Mouse (Mus musculus) heart, adult 2 months (tissue): ENCODE results near the gene Pvalb. TPM values are rescaled to one million over a fixed set of nuclear protein-coding genes. Genes with fewer than 3 reads are reported as not detected.

Experiments
- DNase-seq, 2 experiments: peaks; one replicate each; pipeline ENCODE4 v3.0.0; 2021
- H3K27ac ChIP-seq: fragments of 200-600 bp; 2 replicates; pipeline ENCODE4 v1.8.1; 2022
- H3K27me3 ChIP-seq: fragments of 200-500 bp; 2 replicates; pipeline ENCODE4 v1.6.1; 2012; ENCODE audit warnings: mild to moderate bottlenecking, low read length, inconsistent platforms, mixed read lengths; ENCODE audit not compliant: control insufficient read depth, insufficient read depth
- H3K36me3 ChIP-seq: fragments of 200-500 bp; 2 replicates; pipeline ENCODE4 v1.6.1; 2012; ENCODE audit warnings: low read length, inconsistent platforms; ENCODE audit not compliant: control insufficient read depth, insufficient read depth
- H3K4me1 ChIP-seq: fragments of 200-500 bp; 2 replicates; pipeline ENCODE4 v1.6.1; 2011; ENCODE audit warnings: low read length; ENCODE audit not compliant: control insufficient read depth, insufficient read depth
- H3K4me3 ChIP-seq: fragments of 200-600 bp; 2 replicates; pipeline ENCODE4 v1.8.1; 2022
- H3K79me2 ChIP-seq: fragments of 200-500 bp; replicated peaks from 2 replicates; pipeline ENCODE4 v1.6.1; 2012; ENCODE audit warnings: mild to moderate bottlenecking, inconsistent platforms, low read length, moderate library complexity, mixed read lengths; ENCODE audit not compliant: control insufficient read depth, insufficient read depth
- H3K9ac ChIP-seq: fragments of 200-500 bp; 2 replicates; pipeline ENCODE4 v1.6.1; 2012; ENCODE audit warnings: low read depth, mild to moderate bottlenecking, control low read depth, inconsistent platforms, low read length, mixed read lengths
- CTCF ChIP-seq: fragments of 200-600 bp; IDR thresholded peaks from 2 replicates; pipeline ENCODE4 v1.8.1; 2022; ENCODE audit warnings: antibody characterized with exemption, mild to moderate bottlenecking, moderate library complexity
- EP300 ChIP-seq: fragments of 200-500 bp; IDR thresholded peaks from 2 replicates; pipeline ENCODE4 v1.6.1; 2011; ENCODE audit warnings: low read depth, low read length, control low read depth; ENCODE audit not compliant: insufficient read depth
- POLR2A ChIP-seq: fragments of 200-500 bp; IDR thresholded peaks from 2 replicates; pipeline ENCODE4 v1.6.1; 2011; ENCODE audit warnings: mild to moderate bottlenecking, low read depth, low read length, control low read depth; ENCODE audit not compliant: insufficient read depth
- WGBS: fragments of 180-500 bp; shearing (Covaris S2); methylation state at CpG from one replicate; pipeline ENCODE4 v1.1.7; 2018; 5-methylcytosine and 5-hydroxymethylcytosine counted together
- intact Hi-C: fragments of 180-260 bp; cut with DNase I; formaldehyde crosslinking; loops from one replicate; pipeline ENCODE4 v1.15.1; 2025
- polyA plus RNA-seq: library from polyadenylated mRNA; depleted of rRNA; stranded (reverse); fragments of >200 nt; gene quantifications from 2 replicates; pipeline ENCODE4 v1.2.3, GENCODE M21; 2012
- total RNA-seq, 2 experiments: library from RNA; stranded (reverse); gene quantifications; 2 replicates each; pipeline ENCODE4 v1.2.3; 2021

Gene Pvalb
- total and polyA plus RNA-seq, 3 experiments: 0.37 to 0.77 (median 0.44) TPM

GRCm38 (mm10) chr15:78234823-78235509 lies 28.8 kb upstream of the Pvalb start:
- H3K27ac ChIP-seq: no peak overlapping the region
- WGBS: 65% methylated on average over 5 of the region's 5 CpGs
- H3K79me2 ChIP-seq: no peaks in the 10 kb centered on the region
- no peak overlapping the region for H3K9ac ChIP-seq
- H3K4me1 ChIP-seq: no peaks in the 10 kb centered on the region
- intact Hi-C loops: loop anchor here (5.0 kb wide), 1 partner anchor 58 kb away; no protein-coding TSS in a partner anchor
- no peak for TF ChIP-seq EP300
- no peak for TF ChIP-seq POLR2A
- TF ChIP-seq CTCF: no peak
- H3K27me3 ChIP-seq: no peaks in the 10 kb centered on the region
- no peak for DNase-seq
- no peaks in the 10 kb centered on the region for H3K36me3 ChIP-seq
- no peak overlapping the region for H3K4me3 ChIP-seq

GRCm38 (mm10) chr15:78231346-78232331 lies 25.4 kb upstream of the Pvalb start:
- 32% methylated on average over 13 of the region's 13 CpGs for WGBS
- no peak overlapping the region for H3K4me3 ChIP-seq

GRCm38 (mm10) chr15:78227816-78228215 lies 21.6 kb upstream of the Pvalb start:
- Histone ChIP-seq H3K4me1 (no peaks in the 10 kb centered on the region), H3K4me3 (no peak overlapping the region), H3K9ac (no peak overlapping the region), H3K27me3 (no peaks in the 10 kb centered on the region), H3K27ac (no peak overlapping the region), H3K36me3 (no peaks in the 10 kb centered on the region), H3K79me2 (no peaks in the 10 kb centered on the region)
- intact Hi-C loops: no loop called here
- no peak for DNase-seq
- no peak for TF ChIP-seq CTCF
- TF ChIP-seq POLR2A: no peak
- 83% methylated on average over 12 of the region's 12 CpGs for WGBS

More at GRCm38 (mm10) chr15:78231346-78232331, 25.4 kb upstream of the Pvalb start:
- DNase-seq: no peak
- no peaks in the 10 kb centered on the region for H3K27me3 ChIP-seq
- H3K27ac ChIP-seq: no peak overlapping the region
- intact Hi-C loops: no loop called here
- H3K9ac ChIP-seq: no peak overlapping the region
- no peaks in the 10 kb centered on the region for H3K4me1 ChIP-seq
- H3K36me3 ChIP-seq: no peaks in the 10 kb centered on the region
- H3K79me2 ChIP-seq: no peaks in the 10 kb centered on the region
- no peak for TF ChIP-seq POLR2A
- TF ChIP-seq CTCF: peak; percentile 19

- intact Hi-C loops: no loop called here
- TF ChIP-seq POLR2A (no peak), CTCF (no peak), EP300 (no peak)
These were observed 9.1 kb upstream of the Pvalb start for GRCm38 (mm10) chr15:78215269-78215668.

GRCm38 (mm10) chr15:78211367-78211766 lies 5.2 kb upstream of the Pvalb start:
- TF ChIP-seq POLR2A (no peak), CTCF (no peak), EP300 (no peak)
- H3K36me3 ChIP-seq: no peaks in the 10 kb centered on the region
- intact Hi-C loops: no loop called here
- no peak for DNase-seq
- H3K27ac ChIP-seq: no peak overlapping the region
- WGBS: 54% methylated on average over 8 of the region's 8 CpGs
- H3K9ac ChIP-seq: no peak overlapping the region
- H3K27me3 ChIP-seq: no peaks in the 10 kb centered on the region; the same call in 1 of the 2 replicates
- no peaks in the 10 kb centered on the region for H3K4me1 ChIP-seq
- H3K4me3 ChIP-seq: no peak overlapping the region
- no peaks in the 10 kb centered on the region for H3K79me2 ChIP-seq

More at GRCm38 (mm10) chr15:78215269-78215668, 9.1 kb upstream of the Pvalb start:
- DNase-seq: no peak
- no peaks in the 10 kb centered on the region for H3K79me2 ChIP-seq
- no peaks in the 10 kb centered on the region for H3K4me1 ChIP-seq
- no peak overlapping the region for H3K4me3 ChIP-seq
- H3K9ac ChIP-seq: no peak overlapping the region
- H3K27me3 ChIP-seq: no peaks in the 10 kb centered on the region
- WGBS: 69% methylated on average over 9 of the region's 9 CpGs
- H3K36me3 ChIP-seq: no peaks in the 10 kb centered on the region
- no peak overlapping the region for H3K27ac ChIP-seq

- Histone ChIP-seq H3K27me3 (no peaks in the 10 kb centered on the region; the same call in 1 of the 2 replicates), H3K27ac (no peak overlapping the region), H3K79me2 (no peaks in the 10 kb centered on the region), H3K4me3 (no peak overlapping the region), H3K36me3 (no peaks in the 10 kb centered on the region), H3K4me1 (no peaks in the 10 kb centered on the region), H3K9ac (no peak overlapping the region)
- no peak for DNase-seq
- intact Hi-C loops: no loop called here
- no peak for TF ChIP-seq POLR2A
- TF ChIP-seq CTCF: no peak
- no peak for TF ChIP-seq EP300
- WGBS: 68% methylated on average over 4 of the region's 4 CpGs
These were observed 4.0 kb upstream of the Pvalb start for GRCm38 (mm10) chr15:78210203-78210602.
